Mouse (Mus musculus) stomach, embryonic 16.5 days (tissue): Measurements from ENCODE around the gene Camk2d. TPM values are rescaled to one million over a fixed set of nuclear protein-coding genes. Genes with fewer than 3 reads are reported as not detected.

Experiments used
- ATAC-seq: fragments of 200-750 bp; cut with Nextera tagmentation; 2 replicates; pipeline ENCODE4 v1.8.0; 2017; ENCODE audit warnings: moderate number of reproducible peaks, moderate TSS enrichment; ENCODE audit not compliant: insufficient read depth, low FRiP score
- H3K27ac ChIP-seq: fragments of 300-500 bp; sonication (generic); 2 replicates; pipeline ENCODE4 v1.5.1; 2014; ENCODE audit warnings: low read length
- H3K27me3 ChIP-seq: fragments of 300-500 bp; sonication (generic); 2 replicates; pipeline ENCODE4 v1.6.1; 2014; ENCODE audit warnings: low read length, control low read depth, mixed read lengths; ENCODE audit not compliant: control insufficient read depth, insufficient read depth
- H3K36me3 ChIP-seq: fragments of 300-500 bp; sonication (generic); 2 replicates; pipeline ENCODE4 v1.6.1; 2014; ENCODE audit warnings: low read length; ENCODE audit not compliant: control insufficient read depth, insufficient read depth
- H3K4me1 ChIP-seq: fragments of 300-500 bp; sonication (generic); 2 replicates; pipeline ENCODE4 v1.6.1; 2014; ENCODE audit warnings: low read length, control low read depth, mixed read lengths; ENCODE audit not compliant: control insufficient read depth, insufficient read depth
- H3K4me2 ChIP-seq: fragments of 300-500 bp; sonication (generic); 2 replicates; pipeline ENCODE4 v1.6.1; 2014; ENCODE audit warnings: low read depth, low read length, mixed read lengths
- H3K4me3 ChIP-seq: fragments of 300-500 bp; sonication (generic); replicated peaks from 2 replicates; pipeline ENCODE4 v1.5.1; 2014; ENCODE audit warnings: mild to moderate bottlenecking, low read length
- H3K9ac ChIP-seq: fragments of 300-500 bp; sonication (generic); 2 replicates; pipeline ENCODE4 v1.6.1; 2014; ENCODE audit warnings: low read length
- H3K9me3 ChIP-seq: fragments of 300-500 bp; sonication (generic); replicated peaks from 2 replicates; pipeline ENCODE4 v1.6.1; 2016; ENCODE audit warnings: low read length, control low read depth; ENCODE audit not compliant: control insufficient read depth
- WGBS: fragments of 180-500 bp; shearing (Covaris S2); extraction: QIAGEN DNeasy Blood & Tissue Kit; methylation state at CpG from one replicate; pipeline ENCODE4 v1.1.7; 2014; 5-methylcytosine and 5-hydroxymethylcytosine counted together
- polyA plus RNA-seq: library from polyadenylated mRNA; unstranded; fragments of >200 nt; fragmentation: Nextera tagmentation; extraction: Ambion mirVana; gene quantifications from 2 replicates; pipeline ENCODE4 v1.2.1, GENCODE M21; 2015

Gene Camk2d
- polyA plus RNA-seq, result 35.9 and 36.8 TPM in 2 replicates

- WGBS, result 0% methylated on average over 16 of the region's 16 CpGs
- H3K27me3 ChIP-seq, result no peaks in the 10 kb centered on the region
- no peaks in the 10 kb centered on the region for H3K4me1 ChIP-seq
- peak within 1 kb of the TSS; percentile 100 for H3K27ac ChIP-seq
- H3K4me2 ChIP-seq, result peak within 1 kb of the TSS; percentile 64
- peak within 1 kb of the TSS; percentile 93 for H3K9ac ChIP-seq
- no peaks in the 10 kb centered on the region for H3K9me3 ChIP-seq
- no peaks in the 10 kb centered on the region for H3K36me3 ChIP-seq
- peak; percentile 93 for ATAC-seq
- peak within 1 kb of the TSS; percentile 63 for H3K4me3 ChIP-seq
These were observed at the start of gene Camk2d for GRCm38 (mm10) chr3:126596086-126596485. Gene Camk2d (plus strand): TSS chr3:126596302.

DNA sequence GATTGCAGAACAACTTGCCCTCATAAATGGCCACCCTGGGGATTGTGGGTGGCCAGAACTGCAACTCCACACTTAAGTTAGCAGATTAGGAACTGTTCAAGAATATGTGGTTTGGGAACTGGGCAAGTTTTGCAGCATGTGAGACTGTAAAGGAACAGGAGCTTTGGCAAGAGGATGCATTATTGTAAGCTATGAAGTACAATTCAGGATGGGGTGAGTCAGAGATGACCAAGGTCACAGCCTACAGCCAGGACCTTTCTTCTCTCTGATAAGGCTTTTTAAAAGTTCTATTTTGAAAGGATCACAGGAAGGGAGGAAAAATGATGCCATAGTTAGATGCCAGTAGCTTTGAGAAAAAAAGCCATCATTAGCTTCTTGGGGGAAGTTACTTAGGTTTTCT is 48.2 kb upstream of the Camk2d start:
- no peak overlapping the region for H3K9ac ChIP-seq
- no peak overlapping the region for H3K4me3 ChIP-seq
- H3K27ac ChIP-seq, result no peak overlapping the region
- H3K9me3 ChIP-seq, result no peaks in the 10 kb centered on the region
- H3K4me2 ChIP-seq, result no peak overlapping the region
- H3K27me3 ChIP-seq, result no peaks in the 10 kb centered on the region
- no peaks in the 10 kb centered on the region for H3K4me1 ChIP-seq
- ATAC-seq, result no peak
- H3K36me3 ChIP-seq, result no peaks in the 10 kb centered on the region

DNA sequence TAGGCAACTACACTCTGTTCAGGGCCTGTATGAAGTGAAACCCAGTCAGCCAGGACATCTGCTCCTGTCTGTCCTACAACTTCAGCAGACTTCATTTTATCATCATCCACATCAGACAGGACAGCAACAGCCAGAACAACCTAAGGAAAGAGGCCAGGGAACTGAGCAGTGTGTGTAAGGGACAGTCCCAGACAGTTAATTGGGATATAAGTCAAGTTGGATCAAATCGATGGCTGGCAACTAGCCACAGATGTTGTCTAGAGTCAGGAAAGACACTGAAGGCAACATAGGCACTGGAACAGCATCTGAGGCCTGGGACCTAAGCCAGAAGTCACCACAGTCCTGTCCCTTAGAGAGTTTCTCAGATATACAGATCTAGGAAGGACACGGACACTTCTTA is 32.5 kb upstream of the Camk2d start:
- Histone ChIP-seq H3K9me3 (no peaks in the 10 kb centered on the region), H3K36me3 (no peaks in the 10 kb centered on the region), H3K27ac (no peak overlapping the region), H3K4me2 (no peak overlapping the region), H3K9ac (no peak overlapping the region), H3K27me3 (no peaks in the 10 kb centered on the region), H3K4me1 (no peaks in the 10 kb centered on the region), H3K4me3 (no peak overlapping the region)
- WGBS, result 70% methylated on average over 2 of the region's 2 CpGs
- ATAC-seq, result no peak

- Histone ChIP-seq H3K4me2 (no peak overlapping the region), H3K27me3 (no peaks in the 10 kb centered on the region), H3K9me3 (no peaks in the 10 kb centered on the region), H3K27ac (no peak overlapping the region), H3K4me1 (no peaks in the 10 kb centered on the region), H3K4me3 (no peak overlapping the region), H3K9ac (no peak overlapping the region), H3K36me3 (no peaks in the 10 kb centered on the region)
- no peak for ATAC-seq
- WGBS, result 83% methylated on average over 1 of the region's 1 CpGs
These were observed 25.5 kb upstream of the Camk2d start for GRCm38 (mm10) chr3:126570628-126571027.

GRCm38 (mm10) chr3:126572915-126573314 is 23.2 kb upstream of the Camk2d start:
- no peak for ATAC-seq

DNA sequence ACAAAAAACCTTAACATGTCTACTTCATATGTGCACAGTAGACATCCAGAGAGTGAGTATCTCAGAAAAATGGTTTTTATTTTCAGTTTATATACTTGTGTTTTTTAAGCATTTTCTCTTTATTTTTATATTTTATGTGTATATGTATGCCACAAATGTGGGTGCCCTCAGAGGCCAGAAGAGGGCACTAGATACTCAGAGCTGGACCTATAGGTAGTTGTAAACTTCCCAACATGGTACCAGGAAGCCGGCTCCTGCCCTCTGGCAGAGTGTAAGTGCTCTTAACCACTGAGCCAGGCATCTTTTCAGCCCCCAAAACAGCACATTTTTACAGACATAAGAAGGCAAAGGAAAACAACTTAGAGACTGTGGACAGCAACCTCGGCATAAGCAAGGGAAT is 20.2 kb upstream of the Camk2d start:
- WGBS, result 65% methylated on average over 2 of the region's 2 CpGs
- Histone ChIP-seq H3K9ac (no peak overlapping the region), H3K9me3 (no peaks in the 10 kb centered on the region), H3K4me2 (no peak overlapping the region), H3K4me3 (no peak overlapping the region), H3K27me3 (no peaks in the 10 kb centered on the region), H3K27ac (no peak overlapping the region), H3K4me1 (no peaks in the 10 kb centered on the region), H3K36me3 (no peaks in the 10 kb centered on the region)
- ATAC-seq, result no peak

More at GRCm38 (mm10) chr3:126572915-126573314, 23.2 kb upstream of the Camk2d start:
- 62% methylated on average over 5 of the region's 5 CpGs for WGBS
- Histone ChIP-seq H3K4me1 (no peaks in the 10 kb centered on the region), H3K9me3 (no peaks in the 10 kb centered on the region), H3K27me3 (no peaks in the 10 kb centered on the region), H3K4me3 (no peak overlapping the region), H3K36me3 (no peaks in the 10 kb centered on the region), H3K9ac (no peak overlapping the region), H3K4me2 (no peak overlapping the region), H3K27ac (no peak overlapping the region)

DNA sequence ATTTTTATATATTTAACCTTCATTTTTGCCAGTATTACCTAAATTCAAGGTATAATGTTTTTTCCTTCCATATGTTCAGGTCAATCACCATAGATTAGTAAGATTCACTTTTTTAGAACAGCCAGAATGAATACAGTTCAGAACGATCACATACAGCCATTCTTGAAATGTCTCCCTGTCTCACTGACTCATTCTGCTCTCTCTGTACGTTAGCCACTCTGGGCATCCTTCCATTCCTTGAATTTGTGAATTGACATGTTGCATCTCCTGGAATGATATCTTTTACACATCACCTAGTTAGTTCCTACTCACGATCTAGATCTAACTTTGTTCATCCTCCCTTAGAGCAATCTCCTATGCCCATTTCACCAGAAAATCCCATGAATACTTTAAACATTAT is 10.0 kb upstream of the Camk2d start:
- H3K27ac ChIP-seq, result no peak overlapping the region
- no peak for ATAC-seq
- H3K27me3 ChIP-seq, result no peaks in the 10 kb centered on the region
- H3K4me1 ChIP-seq, result no peaks in the 10 kb centered on the region
- no peak overlapping the region for H3K4me3 ChIP-seq
- H3K36me3 ChIP-seq, result no peaks in the 10 kb centered on the region
- H3K4me2 ChIP-seq, result no peak overlapping the region
- no peaks in the 10 kb centered on the region for H3K9me3 ChIP-seq
- WGBS, result 87% methylated on average over 3 of the region's 3 CpGs
- H3K9ac ChIP-seq, result no peak overlapping the region

DNA sequence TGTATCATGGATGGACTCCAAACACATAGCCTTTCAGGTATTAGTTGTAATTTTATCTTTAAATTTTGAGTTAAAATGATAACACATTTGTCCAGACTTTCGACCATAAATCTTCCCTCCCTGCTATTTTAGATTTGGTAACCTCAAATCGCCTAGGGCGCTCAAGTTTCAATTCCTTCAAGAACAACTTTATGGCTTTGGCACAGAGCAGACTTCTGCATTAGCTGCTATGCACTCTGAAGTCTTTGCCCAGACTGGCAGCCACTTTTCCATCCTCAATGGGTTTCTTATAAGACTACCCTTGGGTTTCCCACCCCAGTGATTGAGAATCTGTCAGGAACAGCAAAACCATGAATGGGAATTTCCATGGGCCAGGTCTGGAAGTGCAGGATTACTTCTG is 8.6 kb upstream of the Camk2d start:
- H3K9me3 ChIP-seq, result no peaks in the 10 kb centered on the region
- 79% methylated on average over 3 of the region's 3 CpGs for WGBS
- H3K27ac ChIP-seq, result no peak overlapping the region
- H3K36me3 ChIP-seq, result no peaks in the 10 kb centered on the region
- no peak overlapping the region for H3K9ac ChIP-seq
- no peaks in the 10 kb centered on the region for H3K27me3 ChIP-seq
- ATAC-seq, result no peak
- H3K4me3 ChIP-seq, result no peak overlapping the region
- no peaks in the 10 kb centered on the region for H3K4me1 ChIP-seq
- no peak overlapping the region for H3K4me2 ChIP-seq

- Histone ChIP-seq H3K4me2 (no peak overlapping the region), H3K36me3 (no peaks in the 10 kb centered on the region), H3K9ac (no peak overlapping the region), H3K9me3 (no peaks in the 10 kb centered on the region), H3K4me3 (no peak overlapping the region), H3K27ac (no peak overlapping the region), H3K4me1 (no peaks in the 10 kb centered on the region), H3K27me3 (no peaks in the 10 kb centered on the region)
- ATAC-seq, result no peak
- 88% methylated on average over 7 of the region's 7 CpGs for WGBS
These were observed 6.5 kb upstream of the Camk2d start for GRCm38 (mm10) chr3:126589556-126589955.

- Histone ChIP-seq H3K36me3 (no peaks in the 10 kb centered on the region), H3K4me3 (no peak overlapping the region), H3K9ac (no peak overlapping the region), H3K4me1 (no peaks in the 10 kb centered on the region), H3K27me3 (no peaks in the 10 kb centered on the region), H3K27ac (no peak overlapping the region), H3K9me3 (no peaks in the 10 kb centered on the region), H3K4me2 (peak overlapping the region; percentile 64; the same call in 1 of the 2 replicates)
- ATAC-seq, result no peak
- WGBS, result 50% methylated on average over 4 of the region's 4 CpGs
These were observed 646 bp upstream of the Camk2d start for GRCm38 (mm10) chr3:126595456-126595855.
